Mouse (Mus musculus) MEL (cell line): ENCODE results near the gene Clec4b2. TPM values are rescaled to one million over a fixed set of nuclear protein-coding genes. Genes with fewer than 3 reads are reported as not detected.
A peak's percentile ranks its signal among the peaks of the same experiment; 100 is the strongest.

Source experiments
- DNase-seq: peaks from one replicate; pipeline ENCODE4 v3.0.0; 2011; ENCODE audit warnings: low read depth, low spot score
- H3K27ac ChIP-seq: 2 replicates; pipeline ENCODE4 v1.5.1; 2012; ENCODE audit warnings: low read depth, mild to moderate bottlenecking, control low read depth, low read length, moderate library complexity; ENCODE audit not compliant: control insufficient read depth
- H3K27me3 ChIP-seq, 2 experiments: fragments of 150-350 bp in 1 of 2; sonication (generic) in 1 of 2; 2 replicates each; pipeline ENCODE4 v1.6.1; 2012; ENCODE audit warnings: low read length in 2 of 2, mild to moderate bottlenecking in 2 of 2, improper control_type of control experiment in 1 of 2, moderate library complexity in 1 of 2; ENCODE audit not compliant: insufficient read depth in 2 of 2, control insufficient read depth in 1 of 2
- H3K36me3 ChIP-seq, 2 experiments: 2 replicates each; pipeline ENCODE4 v1.6.1; 2012 to 2014; ENCODE audit warnings: low read length in 2 of 2, improper control_type of control experiment in 1 of 2, inconsistent platforms in 1 of 2, mild to moderate bottlenecking in 1 of 2; ENCODE audit not compliant: insufficient read depth in 2 of 2, control insufficient read depth in 1 of 2
- H3K4me1 ChIP-seq, 2 experiments: fragments of 150-350 bp in 1 of 2; sonication (generic) in 1 of 2; 2 replicates each; pipeline ENCODE4 v1.6.1; 2012; ENCODE audit warnings: low read length in 2 of 2, improper control_type of control experiment in 1 of 2, mild to moderate bottlenecking in 1 of 2; ENCODE audit not compliant: insufficient read depth in 2 of 2, control insufficient read depth in 1 of 2
- H3K4me3 ChIP-seq, 2 experiments: fragments of 150-350 bp in 1 of 2; sonication (generic) in 1 of 2; 2 replicates each; pipeline ENCODE4 v1.5.1; 2012; ENCODE audit warnings: low read depth in 2 of 2, low read length in 2 of 2, mild to moderate bottlenecking in 2 of 2, moderate library complexity in 2 of 2, control low read depth in 1 of 2, improper control_type of control experiment in 1 of 2; ENCODE audit not compliant: control insufficient read depth in 1 of 2, insufficient read depth in 1 of 2
- H3K79me2 ChIP-seq: 2 replicates; pipeline ENCODE4 v1.6.1; 2012; ENCODE audit warnings: mild to moderate bottlenecking, low read length, moderate library complexity; ENCODE audit not compliant: control insufficient read depth, poor library complexity, insufficient read depth
- H3K9ac ChIP-seq: 2 replicates; pipeline ENCODE4 v1.6.1; 2012; ENCODE audit warnings: low read depth, mild to moderate bottlenecking, control low read depth, low read length, moderate library complexity; ENCODE audit not compliant: control insufficient read depth, poor library complexity, severe bottlenecking
- H3K9me3 ChIP-seq: fragments of 150-350 bp; sonication (generic); replicated peaks from 2 replicates; pipeline ENCODE4 v1.6.1; 2012; ENCODE audit warnings: mild to moderate bottlenecking, low read length, improper control_type of control experiment, moderate library complexity; ENCODE audit not compliant: insufficient read depth
- BHLHE40 ChIP-seq: IDR thresholded peaks from 2 replicates; pipeline ENCODE4 v1.6.1; 2012; ENCODE audit warnings: low read depth, mild to moderate bottlenecking, inconsistent platforms, low read length, improper control_type of control experiment, borderline replicate concordance
- CTCF ChIP-seq, 3 experiments: IDR thresholded peaks in 2 of 3; conservative IDR thresholded peaks in 1 of 3; 2 replicates each; pipeline ENCODE4 v1.5.1; 2011 to 2012; ENCODE audit warnings: low read length in 3 of 3, low read depth in 2 of 3, mild to moderate bottlenecking in 2 of 3, improper control_type of control experiment in 1 of 3, inconsistent platforms in 1 of 3, mixed read lengths in 1 of 3, moderate library complexity in 1 of 3; ENCODE audit not compliant: control insufficient read depth in 1 of 3, insufficient read depth in 1 of 3, poor library complexity in 1 of 3, severe bottlenecking in 1 of 3
- E2F4 ChIP-seq: IDR thresholded peaks from 2 replicates; pipeline ENCODE4 v1.6.1; 2011; ENCODE audit warnings: low read depth, low read length, improper control_type of control experiment, borderline replicate concordance
- EP300 ChIP-seq, 2 experiments: IDR thresholded peaks; 2 replicates each; pipeline ENCODE4 v1.6.1; 2011; ENCODE audit warnings: improper control_type of control experiment in 2 of 2, low read length in 2 of 2, low read depth in 1 of 2, mild to moderate bottlenecking in 1 of 2
- ETS1 ChIP-seq: IDR thresholded peaks from 2 replicates; pipeline ENCODE4 v1.6.1; 2012; ENCODE audit warnings: low read depth, mild to moderate bottlenecking, inconsistent platforms, low read length, improper control_type of control experiment, moderate library complexity
- GABPA ChIP-seq: IDR thresholded peaks from 2 replicates; pipeline ENCODE4 v1.6.1; 2012; ENCODE audit warnings: low read depth, mild to moderate bottlenecking, inconsistent platforms, low read length, improper control_type of control experiment, moderate library complexity
- GATA1 ChIP-seq: IDR thresholded peaks from 2 replicates; pipeline ENCODE4 v1.6.1; 2011; ENCODE audit warnings: low read depth, low read length, improper control_type of control experiment
- HCFC1 ChIP-seq: IDR thresholded peaks from 2 replicates; pipeline ENCODE4 v1.6.1; 2012; ENCODE audit warnings: low read depth, mild to moderate bottlenecking, inconsistent platforms, low read length, improper control_type of control experiment, moderate library complexity
- JUND ChIP-seq: IDR thresholded peaks from 2 replicates; pipeline ENCODE4 v1.6.1; 2011; ENCODE audit warnings: low read depth, mild to moderate bottlenecking, improper control_type of control experiment, low read length
- KAT2A ChIP-seq: conservative IDR thresholded peaks from 2 replicates; pipeline ENCODE4 v1.6.1; 2012; ENCODE audit warnings: low read depth, low read length, improper control_type of control experiment, inconsistent platforms
- MAX ChIP-seq: IDR thresholded peaks from 2 replicates; pipeline ENCODE4 v1.6.1; 2011; ENCODE audit warnings: low read length, improper control_type of control experiment
- MEF2A ChIP-seq: IDR thresholded peaks from 2 replicates; pipeline ENCODE4 v1.6.1; 2014; ENCODE audit warnings: low read depth, mild to moderate bottlenecking, inconsistent platforms, low read length, improper control_type of control experiment; ENCODE audit not compliant: poor library complexity, insufficient replicate concordance, severe bottlenecking; ENCODE audit errors: extremely low read depth
- MYC ChIP-seq: IDR thresholded peaks from 2 replicates; pipeline ENCODE4 v1.6.1; 2011; ENCODE audit warnings: low read depth, mild to moderate bottlenecking, low read length, improper control_type of control experiment, moderate library complexity
- NELFE ChIP-seq: IDR thresholded peaks from 2 replicates; pipeline ENCODE4 v1.6.1; 2011; ENCODE audit warnings: low read depth, low read length, improper control_type of control experiment
- POLR2AphosphoS2 ChIP-seq: IDR thresholded peaks from 2 replicates; pipeline ENCODE4 v1.6.1; 2011; ENCODE audit warnings: low read length, improper control_type of control experiment
- RAD21 ChIP-seq: IDR thresholded peaks from 2 replicates; pipeline ENCODE4 v1.6.1; 2011; ENCODE audit warnings: mild to moderate bottlenecking, low read depth, low read length, improper control_type of control experiment
- RCOR1 ChIP-seq: IDR thresholded peaks from 2 replicates; pipeline ENCODE4 v1.6.1; 2012; ENCODE audit warnings: low read depth, mild to moderate bottlenecking, inconsistent platforms, low read length, improper control_type of control experiment
- SMC3 ChIP-seq: IDR thresholded peaks from 2 replicates; pipeline ENCODE4 v1.6.1; 2011; ENCODE audit warnings: low read depth, low read length, improper control_type of control experiment
- TAL1 ChIP-seq: IDR thresholded peaks from 2 replicates; pipeline ENCODE4 v1.6.1; 2012; ENCODE audit warnings: mild to moderate bottlenecking, inconsistent platforms, low read length, moderate library complexity, mixed read lengths
- TBP ChIP-seq: IDR thresholded peaks from 2 replicates; pipeline ENCODE4 v1.8.0; 2011; ENCODE audit warnings: low read depth, low read length, improper control_type of control experiment
- TCF12 ChIP-seq: IDR thresholded peaks from 2 replicates; pipeline ENCODE4 v1.6.1; 2014; ENCODE audit warnings: low read depth, mild to moderate bottlenecking, inconsistent platforms, low read length, improper control_type of control experiment, moderate library complexity
- UBTF ChIP-seq: IDR thresholded peaks from 2 replicates; pipeline ENCODE4 v1.6.1; 2012; ENCODE audit warnings: low read depth, mild to moderate bottlenecking, inconsistent platforms, low read length, improper control_type of control experiment, moderate library complexity, borderline replicate concordance; ENCODE audit not compliant: insufficient read depth
- ZC3H11A ChIP-seq: IDR thresholded peaks from 2 replicates; pipeline ENCODE4 v1.6.1; 2012; ENCODE audit warnings: low read depth, mild to moderate bottlenecking, inconsistent platforms, low read length, improper control_type of control experiment
- ZKSCAN1 ChIP-seq: IDR thresholded peaks from 2 replicates; pipeline ENCODE4 v1.6.1; 2012; ENCODE audit warnings: low read depth, mild to moderate bottlenecking, inconsistent platforms, low read length, improper control_type of control experiment, moderate library complexity
- ZNF384 ChIP-seq: IDR thresholded peaks from 2 replicates; pipeline ENCODE4 v1.6.1; 2012; ENCODE audit warnings: low read depth, mild to moderate bottlenecking, inconsistent platforms, low read length, improper control_type of control experiment
- polyA plus RNA-seq, 2 experiments: library from polyadenylated mRNA; stranded (reverse) in 1 of 2; unstranded in 1 of 2; fragments of >175 nt in 1 of 2; fragments of >200 nt in 1 of 2; gene quantifications; 2 replicates each; pipeline versions ENCODE4 v1.2.1 to v1.2.4; 2012; ENCODE audit warnings: low replicate concordance in 2 of 2, low read depth in 1 of 2; ENCODE audit not compliant: insufficient read length in 2 of 2, insufficient read depth in 1 of 2, missing spikeins in 1 of 2
- total RNA-seq: library from RNA; depleted of rRNA; stranded (reverse); fragments of 300-350 nt; gene quantifications from 2 replicates; pipeline ENCODE4 v1.2.3, GENCODE M21; 2012; rRNA removed

The Clec4b2 gene
- total RNA-seq (not detected in 2 replicates), polyA plus RNA-seq (not detected)

DNA sequence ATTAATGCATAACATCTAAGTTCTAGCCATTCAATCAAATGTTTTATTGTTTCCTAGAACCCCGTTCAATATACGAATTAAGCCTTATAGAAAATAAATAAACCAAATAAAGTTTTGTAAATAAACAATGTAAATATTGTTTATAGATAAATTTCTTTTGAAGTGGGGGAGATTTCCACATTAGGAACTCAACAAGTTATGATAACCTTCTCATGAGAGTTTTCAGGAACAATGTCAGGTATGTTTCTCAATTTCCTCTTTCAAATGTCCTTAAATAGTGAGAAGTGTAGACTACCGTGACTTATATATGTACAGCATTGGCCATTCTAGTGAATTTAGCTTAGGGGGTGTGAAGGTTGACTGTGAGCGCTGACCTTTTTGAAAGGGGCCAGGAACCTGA, at the start of gene Clec4b2:
Gene Clec4b2 (plus strand): TSS at position 301 of the 400 bp plus-strand sequence.
- TF ChIP-seq SMC3 (no peak), CTCF (IDR thresholded peaks at IDR 0.05 in 2 of 3, conservative IDR thresholded peaks at IDR 0.05 in 1 of 3; ENCODE audit: control insufficient read depth in 1 of 3, insufficient read depth in 1 of 3, low read depth in 2 of 3, low read length in 3 of 3, poor library complexity in 1 of 3, severe bottlenecking in 1 of 3) (no peak)
- Histone ChIP-seq H3K27ac (no peak within 1 kb of the TSS), H3K4me1 (no peaks in the 10 kb centered on the region), H3K79me2 (no peaks in the 10 kb centered on the region), H3K36me3 (no peaks in the 10 kb centered on the region), H3K9me3 (no peaks in the 10 kb centered on the region), H3K4me3 (no peak within 1 kb of the TSS), H3K27me3 (peaks cover 0 to 2% of the 10 kb centered on the region in 2 experiments; a peak in 1 of 4 replicates), H3K9ac (no peak within 1 kb of the TSS)
- no peak for DNase-seq

- no peak overlapping the region for H3K27ac ChIP-seq
- H3K4me3 ChIP-seq = no peak overlapping the region
- no peak overlapping the region for H3K9ac ChIP-seq
- peak; percentile 82 for DNase-seq
- H3K27me3 ChIP-seq = peaks cover 0 to 2% of the 10 kb centered on the region in 2 experiments; a peak in 2 of 4 replicates
- TF ChIP-seq EP300 (IDR thresholded peaks at IDR 0.05; ENCODE audit: low read depth in 1 of 2, low read length in 2 of 2) (peak; percentile 65 to 71), GATA1 (peak; percentile 86), TBP (peak; percentile 98), MYC (no peak), TCF12 (peak; percentile 32; the same call in 1 of the 2 replicates), UBTF (peak; percentile 97), HCFC1 (no peak), ETS1 (peak; percentile 52; the same call in 1 of the 2 replicates), MAX (0 out of 2 replicates have a peak, but pooled peaks have one; percentile 32), RCOR1 (peak; percentile 75; the same call in 1 of the 2 replicates)
- no peaks in the 10 kb centered on the region for H3K9me3 ChIP-seq
- no peaks in the 10 kb centered on the region for H3K79me2 ChIP-seq
- H3K36me3 ChIP-seq = peaks cover 0 to 3% of the 10 kb centered on the region in 2 experiments; a peak in 1 of 4 replicates
- H3K4me1 ChIP-seq = 0 out of 4 replicates have a peak, but pooled peaks cover 0 to 2% of the 10 kb centered on the region in 2 experiments
Observed at GRCm38 (mm10) chr6:123123195-123123594, 49.5 kb upstream of the Clec4b2 start.

DNA sequence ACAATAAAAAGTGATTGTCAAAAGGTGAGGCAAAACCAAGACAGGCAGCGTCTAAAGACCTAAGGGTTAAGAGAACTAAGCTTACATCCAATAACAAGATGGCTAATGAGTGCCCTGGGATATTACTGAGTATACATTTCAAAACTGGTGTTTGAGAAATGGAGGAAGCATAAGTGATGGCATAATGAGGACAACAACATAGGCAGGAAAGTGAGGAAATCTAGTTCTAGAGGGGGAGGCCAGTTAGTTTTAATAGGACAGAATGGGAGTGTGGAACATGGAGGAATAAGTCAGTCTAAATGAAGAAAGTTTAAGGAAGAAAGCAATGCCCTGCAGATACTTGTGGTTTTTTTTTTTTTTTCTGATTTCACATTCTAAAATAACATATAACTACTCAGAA, 45.5 kb upstream of the Clec4b2 start:
- 0 out of 4 replicates have a peak, but pooled peaks cover 0 to 2% of the 10 kb centered on the region in 2 experiments for H3K4me1 ChIP-seq
- peaks cover 0 to 2% of the 10 kb centered on the region in 2 experiments; a peak in 2 of 4 replicates for H3K27me3 ChIP-seq
- H3K4me3 ChIP-seq = no peak overlapping the region
- H3K36me3 ChIP-seq = peaks cover 0 to 3% of the 10 kb centered on the region in 2 experiments; a peak in 1 of 4 replicates
- H3K9ac ChIP-seq = no peak overlapping the region
- no peak overlapping the region for H3K27ac ChIP-seq
- DNase-seq = no peak
- no peaks in the 10 kb centered on the region for H3K9me3 ChIP-seq
- H3K79me2 ChIP-seq = no peaks in the 10 kb centered on the region
- TF ChIP-seq TAL1 (no peak), ZNF384 (no peak), RAD21 (no peak), POLR2AphosphoS2 (no peak), KAT2A (no peak), BHLHE40 (no peak), ZKSCAN1 (no peak), MEF2A (no peak), CTCF (IDR thresholded peaks at IDR 0.05 in 2 of 3, conservative IDR thresholded peaks at IDR 0.05 in 1 of 3; ENCODE audit: control insufficient read depth in 1 of 3, insufficient read depth in 1 of 3, low read depth in 2 of 3, low read length in 3 of 3, poor library complexity in 1 of 3, severe bottlenecking in 1 of 3) (no peak), GABPA (no peak), ZC3H11A (no peak), NELFE (no peak), JUND (no peak), E2F4 (no peak), TBP (no peak)
